Comparison of ENCODE assay signal across 14 mouse cellular contexts in genomic region chr2:27561159-27561558, GRCm38 (mm10).
"Had no signal": no experiment of that assay in that cellular context is flagged by ENCODE, and none has a peak within 500 bp of the region (broad histone marks: within the 10 kb centered on the region; RNA-seq: fewer than 3 reads in every experiment).

No protein-coding gene starts in this region.

- DNase-seq: lung, postnatal 14 days; retina, postnatal 1 day; right cerebral cortex, postnatal 4 days; thymus, adult 18-20 months; thymus, postnatal 14 days had no signal

- ATAC-seq: midbrain, embryonic 16.5 days had no signal

- H3K27ac ChIP-seq: left cerebral cortex, adult 2 months; limb, embryonic 12.5 days; liver, embryonic 14.5 days; lung, embryonic 15.5 days; macrophage; midbrain, embryonic 12.5 days; neural tube, embryonic 13.5 days had no signal

- H3K4me3 ChIP-seq: left cerebral cortex, adult 2 months; limb, embryonic 12.5 days; lung, embryonic 15.5 days; megakaryocyte, embryonic 14.5 days; midbrain, embryonic 12.5 days; neural tube, embryonic 13.5 days had no signal

- H3K4me2 ChIP-seq: limb, embryonic 12.5 days; lung, embryonic 15.5 days; midbrain, embryonic 12.5 days; neural tube, embryonic 13.5 days had no signal

- H3K36me3 ChIP-seq: limb, embryonic 12.5 days; lung, embryonic 15.5 days; midbrain, embryonic 12.5 days; neural tube, embryonic 13.5 days had no signal

- H3K9ac ChIP-seq: limb, embryonic 12.5 days; liver, embryonic 14.5 days; lung, embryonic 15.5 days; midbrain, embryonic 12.5 days; neural tube, embryonic 13.5 days had no signal

- H3K9me3 ChIP-seq: limb, embryonic 12.5 days; lung, embryonic 15.5 days; megakaryocyte, embryonic 14.5 days; midbrain, embryonic 12.5 days; neural tube, embryonic 13.5 days had no signal

- H3K4me1 ChIP-seq: midbrain, embryonic 12.5 days had no signal

- H3K27me3 ChIP-seq: limb, embryonic 12.5 days; lung, embryonic 15.5 days had no signal
